7 mouse cellular contexts compared by ENCODE assay signal in genomic region chr5:150664794-150665131, GRCm38 (mm10). TPM values are rescaled to one million over a fixed set of nuclear protein-coding genes. Genes with fewer than 3 reads are reported as not detected.
DNase-seq lines count a peak whose midpoint lies in the region; ATAC-seq and TF ChIP-seq lines count a peak whose summit lies in the region.

No protein-coding gene starts in this region.

- WGBS in neural tube, embryonic 11.5 days: 1% methylated on average over 10 of the region's 10 CpGs
- WGBS in forebrain, embryonic 10.5 days: under 1% methylated on average over 10 of the region's 10 CpGs
- WGBS in limb, embryonic 14.5 days: under 1% methylated on average over 10 of the region's 10 CpGs
- 1% methylated on average over 10 of the region's 10 CpGs for WGBS in stomach, embryonic 16.5 days

- H3K9me3 ChIP-seq in neural tube, embryonic 11.5 days (ENCODE audit: control insufficient read depth, low read length): no peaks in the 10 kb centered on the region
- no peaks in the 10 kb centered on the region for H3K9me3 ChIP-seq in forebrain, embryonic 10.5 days
- H3K9me3 ChIP-seq in limb, embryonic 14.5 days (ENCODE audit: control insufficient read depth, low read length): no peaks in the 10 kb centered on the region
- H3K9me3 ChIP-seq in stomach, embryonic 16.5 days (replicated peaks; ENCODE audit: control insufficient read depth, low read length): no peaks in the 10 kb centered on the region

- H3K36me3 ChIP-seq in neural tube, embryonic 11.5 days (ENCODE audit: control insufficient read depth, insufficient read depth, low read length): peaks cover 4% of the 10 kb centered on the region
- H3K36me3 ChIP-seq in forebrain, embryonic 10.5 days (replicated peaks): peaks cover 38% of the 10 kb centered on the region
- H3K36me3 ChIP-seq in limb, embryonic 14.5 days (ENCODE audit: control insufficient read depth, insufficient read depth, low read length): peaks cover 17% of the 10 kb centered on the region
- peaks cover 9% of the 10 kb centered on the region for H3K36me3 ChIP-seq in stomach, embryonic 16.5 days (ENCODE audit: control insufficient read depth, insufficient read depth, low read length)

- H3K4me2 ChIP-seq in neural tube, embryonic 11.5 days (ENCODE audit: low read depth): peak overlapping the region; percentile 78
- peak overlapping the region; percentile 63 for H3K4me2 ChIP-seq in limb, embryonic 14.5 days (replicated peaks; ENCODE audit: low read depth, low read length, severe bottlenecking)
- H3K4me2 ChIP-seq in stomach, embryonic 16.5 days (ENCODE audit: low read depth, low read length): peak overlapping the region; percentile 76

- ATAC-seq in neural tube, embryonic 11.5 days (ENCODE audit: insufficient read depth, low FRiP score, low TSS enrichment): no peak
- no peak for ATAC-seq in limb, embryonic 14.5 days (ENCODE audit: low FRiP score, low read depth)
- ATAC-seq in stomach, embryonic 16.5 days (ENCODE audit: insufficient read depth, low FRiP score): no peak; the same call in 1 of the 2 replicates

- H3K4me3 ChIP-seq in neural tube, embryonic 11.5 days (ENCODE audit: low read depth, low read length): peak overlapping the region; percentile 97
- H3K4me3 ChIP-seq in forebrain, embryonic 10.5 days: peak overlapping the region; percentile 95
- H3K4me3 ChIP-seq in limb, embryonic 14.5 days (replicated peaks; ENCODE audit: low read length): peak overlapping the region; percentile 95
- peak overlapping the region; percentile 90 for H3K4me3 ChIP-seq in stomach, embryonic 16.5 days (replicated peaks; ENCODE audit: low read length)

- peak overlapping the region; percentile 94 for H3K9ac ChIP-seq in neural tube, embryonic 11.5 days (ENCODE audit: low read length)
- peak overlapping the region; percentile 93 for H3K9ac ChIP-seq in limb, embryonic 14.5 days (ENCODE audit: low read depth, low read length, severe bottlenecking)
- H3K9ac ChIP-seq in stomach, embryonic 16.5 days (ENCODE audit: low read length): peak overlapping the region; percentile 94

- TF ChIP-seq POLR2A in limb, embryonic 14.5 days (IDR thresholded peaks at IDR 0.05; ENCODE audit: borderline replicate concordance, extremely low read depth, insufficient read depth, insufficient read length): no peak

- H3K27ac ChIP-seq in neural tube, embryonic 11.5 days (ENCODE audit: low read depth, low read length): peak overlapping the region; percentile 96
- peak overlapping the region; percentile 92 for H3K27ac ChIP-seq in forebrain, embryonic 10.5 days
- H3K27ac ChIP-seq in limb, embryonic 14.5 days (replicated peaks; ENCODE audit: low read depth, low read length): peak overlapping the region; percentile 99
- peak overlapping the region; percentile 99 for H3K27ac ChIP-seq in stomach, embryonic 16.5 days (ENCODE audit: low read length)

- no peaks in the 10 kb centered on the region for H3K27me3 ChIP-seq in neural tube, embryonic 11.5 days (ENCODE audit: control insufficient read depth, insufficient read depth, low read length)
- no peaks in the 10 kb centered on the region for H3K27me3 ChIP-seq in forebrain, embryonic 10.5 days (ENCODE audit: poor library complexity, severe bottlenecking)
- no peaks in the 10 kb centered on the region for H3K27me3 ChIP-seq in limb, embryonic 14.5 days (ENCODE audit: control insufficient read depth, insufficient read depth, low read length)
- no peaks in the 10 kb centered on the region for H3K27me3 ChIP-seq in stomach, embryonic 16.5 days (ENCODE audit: control insufficient read depth, insufficient read depth, low read length)

- H3K4me1 ChIP-seq in neural tube, embryonic 11.5 days (ENCODE audit: control insufficient read depth, insufficient read depth, low read length): no peaks in the 10 kb centered on the region
- H3K4me1 ChIP-seq in forebrain, embryonic 10.5 days: peaks cover 9% of the 10 kb centered on the region
- H3K4me1 ChIP-seq in limb, embryonic 14.5 days (ENCODE audit: control insufficient read depth, insufficient read depth, low read length): no peaks in the 10 kb centered on the region
- H3K4me1 ChIP-seq in stomach, embryonic 16.5 days (ENCODE audit: control insufficient read depth, insufficient read depth, low read length): peaks cover 7% of the 10 kb centered on the region

- DNase-seq in neural tube, embryonic 11.5 days (ENCODE audit: low spot score): no peak
- no peak for DNase-seq in neural tube, embryonic 10.5 days (ENCODE audit: extremely low spot score, low spot score)
- no peak for DNase-seq in forebrain, embryonic 10.5 days (ENCODE audit: extremely low spot score, low spot score)
- no peak for DNase-seq in limb, embryonic 14.5 days (ENCODE audit: low spot score)
- DNase-seq in kidney, postnatal 14 days: no peak
- no peak for DNase-seq in spleen, adult 18-20 months

RNA-seq across cellular contexts. Expression of gene N4bp2l2, which starts 1.2 kb away (rescaled TPM):
- 44.5 and 44.8 TPM in 2 replicates for polyA plus RNA-seq in neural tube, embryonic 11.5 days (2014; fragmentation: Nextera tagmentation; extraction: Ambion mirVana)
- polyA plus RNA-seq in forebrain, embryonic 10.5 days (2016; fragmentation: Nextera tagmentation; extraction: Ambion mirVana): 32.0 and 33.3 TPM in 2 replicates
- polyA plus RNA-seq in limb, embryonic 14.5 days (2012; rRNA removed): 28.5 and 35.0 TPM in 2 replicates
- polyA plus RNA-seq in limb, embryonic 14.5 days (2014; fragmentation: Nextera tagmentation; extraction: Ambion mirVana): 52.6 and 57.3 TPM in 2 replicates
- 34.1 and 37.6 TPM in 2 replicates for polyA plus RNA-seq in stomach, embryonic 16.5 days (2015; fragmentation: Nextera tagmentation; extraction: Ambion mirVana)

RNA-seq across cellular contexts. Expression of gene Pds5b, which starts 8.8 kb away (rescaled TPM):
- 47.7 and 48.5 TPM in 2 replicates for polyA plus RNA-seq in neural tube, embryonic 11.5 days (2014; fragmentation: Nextera tagmentation; extraction: Ambion mirVana)
- 39.4 and 42.3 TPM in 2 replicates for polyA plus RNA-seq in forebrain, embryonic 10.5 days (2016; fragmentation: Nextera tagmentation; extraction: Ambion mirVana)
- polyA plus RNA-seq in limb, embryonic 14.5 days (2012; rRNA removed): 40.0 and 41.3 TPM in 2 replicates
- polyA plus RNA-seq in limb, embryonic 14.5 days (2014; fragmentation: Nextera tagmentation; extraction: Ambion mirVana): 41.6 and 47.6 TPM in 2 replicates
- polyA plus RNA-seq in stomach, embryonic 16.5 days (2015; fragmentation: Nextera tagmentation; extraction: Ambion mirVana): 28.8 and 28.9 TPM in 2 replicates
